Mouse (Mus musculus) ES-Bruce4 (cell line): ENCODE measurements at regions not wholly inside any gene's neighbourhood (a gene's known extent, or its start where the extent isn't known, plus 50 kb on each side); places are given as distances from the start of the nearest gene placed in this dataset.

Experiments used
- CTCF ChIP-seq: IDR thresholded peaks from one replicate; pipeline ENCODE4 v1.8.1; 2011; ENCODE audit warnings: low read depth, low read length
- EP300 ChIP-seq: IDR thresholded peaks from 2 replicates; pipeline ENCODE4 v1.6.1; 2011; ENCODE audit warnings: low read depth, low read length; ENCODE audit not compliant: insufficient read depth

DNA sequence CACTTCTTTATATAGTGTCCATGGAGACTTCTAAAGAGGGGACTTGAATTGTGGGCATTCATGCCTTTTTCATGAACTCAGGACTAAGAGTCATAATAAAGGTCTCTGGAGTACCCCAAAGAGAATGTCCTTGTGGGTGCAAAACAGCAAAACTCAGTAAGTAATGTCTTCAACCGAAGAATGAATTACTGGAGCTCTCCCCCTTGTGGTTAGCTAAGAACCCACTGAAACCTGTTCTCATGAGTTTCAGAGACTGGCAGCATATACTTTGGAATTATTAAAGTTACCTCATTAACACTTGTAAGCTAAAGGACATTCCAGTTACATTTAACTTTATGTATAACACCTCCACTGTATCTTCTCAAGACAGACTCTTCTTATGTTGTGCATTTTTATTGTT lies 615.2 kb upstream of the Prmt6 start:
- TF ChIP-seq EP300 (no peak), CTCF (no peak)
